Mouse (Mus musculus) liver, adult 10 weeks (tissue): ENCODE data around the gene Skint3. TPM values are rescaled to one million over a fixed set of nuclear protein-coding genes. Genes with fewer than 3 reads are reported as not detected.

Source experiments
- polyA plus RNA-seq: library from polyadenylated mRNA; stranded (reverse); fragments of 350-450 nt; fragmentation: Illumina TruSeq; extraction: RNeasy Lipid Tissue Mini Kit (QIAGEN cat#74804); gene quantifications from one replicate; pipeline ENCODE4 v1.2.3, GENCODE M21; 2014; ENCODE audit warnings: low read depth, low replicate concordance

Gene Skint3
- 0.13 TPM for polyA plus RNA-seq

DNA sequence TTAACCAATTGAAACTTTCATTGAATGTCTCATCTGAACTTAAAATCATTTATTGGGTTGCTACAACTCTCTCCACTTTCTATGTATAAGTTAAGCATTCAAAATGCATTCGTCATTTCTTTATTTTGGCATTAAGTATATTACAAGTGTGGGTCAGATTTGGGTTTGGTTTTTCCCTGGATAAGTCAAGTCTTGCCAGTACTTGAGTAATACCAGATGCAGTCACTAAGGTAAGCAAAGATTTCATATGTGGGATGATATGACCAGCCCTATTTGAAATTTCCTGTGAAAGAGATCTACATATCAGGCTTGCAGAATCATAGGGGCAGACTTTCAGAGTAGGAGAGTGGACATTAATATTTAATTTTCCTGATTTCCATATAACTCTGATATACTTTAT is at the start of gene Skint3:
Gene Skint3 (plus strand): TSS at position 301 of the 400 bp plus-strand sequence.

Other genes starting within 250 kb of the Skint3 start
- gene Skint1, start 226.0 kb upstream of the Skint3 start, polyA plus RNA-seq = not detected
- gene Skint4, start 160.2 kb upstream of the Skint3 start, polyA plus RNA-seq = not detected
- gene Skint9, start 201.7 kb downstream of the Skint3 start, polyA plus RNA-seq = not detected